ENCODE assay signal across 7 mouse cellular contexts in the genomic region with DNA sequence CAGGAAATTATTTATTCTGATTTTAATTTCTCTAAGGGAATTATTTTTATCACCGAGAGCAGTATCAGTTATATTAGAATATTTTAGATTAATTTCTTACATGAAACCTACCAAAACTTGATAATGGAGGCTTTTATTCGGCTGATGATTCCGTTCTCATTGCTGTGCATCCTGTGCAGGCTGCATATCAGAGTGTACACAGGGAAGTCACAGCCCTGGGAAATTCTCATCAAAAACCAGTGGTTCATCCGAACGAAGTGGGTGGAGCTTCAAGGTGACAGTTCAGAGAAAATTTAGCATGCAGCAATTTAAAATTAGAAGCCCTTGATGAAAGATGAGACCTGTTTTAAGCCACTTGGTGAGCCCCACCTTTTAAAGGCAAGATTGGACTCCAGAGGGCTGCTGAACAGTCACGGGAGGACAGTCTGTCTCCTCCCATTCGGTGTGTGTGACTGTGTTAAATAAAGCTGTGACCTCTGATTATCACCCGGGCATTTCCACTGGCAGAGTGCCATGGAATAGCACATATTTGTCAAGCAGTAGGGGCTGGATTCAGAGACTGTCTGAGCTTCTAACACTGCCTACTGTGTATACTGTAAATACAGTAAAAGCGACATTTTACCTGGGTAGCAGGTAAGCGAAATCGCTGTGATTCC.
DNase-seq lines count a peak whose midpoint lies in the region; ATAC-seq lines count a peak whose summit lies in the region.

No protein-coding gene starts in this region.

- H3K4me1 ChIP-seq in heart, embryonic 11.5 days (ENCODE audit: control insufficient read depth, insufficient read depth, low read length): peaks cover 30% of the 10 kb centered on the region
- H3K4me1 ChIP-seq in stomach, embryonic 16.5 days (ENCODE audit: control insufficient read depth, insufficient read depth, low read length): no peaks in the 10 kb centered on the region

- H3K9me3 ChIP-seq in heart, embryonic 11.5 days (replicated peaks; ENCODE audit: control insufficient read depth, low read length): no peaks in the 10 kb centered on the region
- H3K9me3 ChIP-seq in stomach, embryonic 16.5 days (replicated peaks; ENCODE audit: control insufficient read depth, low read length): no peaks in the 10 kb centered on the region

- no peak overlapping the region for H3K4me3 ChIP-seq in heart, embryonic 11.5 days (ENCODE audit: low read depth, low read length)
- no peak overlapping the region for H3K4me3 ChIP-seq in stomach, embryonic 16.5 days (replicated peaks; ENCODE audit: low read length)

- no peaks in the 10 kb centered on the region for H3K36me3 ChIP-seq in heart, embryonic 11.5 days (ENCODE audit: control insufficient read depth, insufficient read depth, low read length)
- H3K36me3 ChIP-seq in stomach, embryonic 16.5 days (ENCODE audit: control insufficient read depth, insufficient read depth, low read length): no peaks in the 10 kb centered on the region

- H3K4me2 ChIP-seq in heart, embryonic 11.5 days: no peak overlapping the region; the same call in 1 of the 2 replicates
- H3K4me2 ChIP-seq in stomach, embryonic 16.5 days (ENCODE audit: low read depth, low read length): no peak overlapping the region

- DNase-seq in ovary, postnatal 36 days (ENCODE audit: low spot score): peak; percentile 16
- no peak for DNase-seq in ovary, adult 18-20 months (ENCODE audit: low spot score)
- peak; percentile 53 for DNase-seq in kidney, adult 9 months
- DNase-seq in urinary bladder, postnatal 10 days (ENCODE audit: low spot score): no peak
- no peak for DNase-seq in urinary bladder, postnatal 25 days (ENCODE audit: low spot score)

- H3K27me3 ChIP-seq in heart, embryonic 11.5 days (ENCODE audit: control insufficient read depth, insufficient read depth, low read length): no peaks in the 10 kb centered on the region
- H3K27me3 ChIP-seq in stomach, embryonic 16.5 days (ENCODE audit: control insufficient read depth, insufficient read depth, low read length): no peaks in the 10 kb centered on the region

- ATAC-seq in heart, embryonic 11.5 days (replicated peaks; ENCODE audit: insufficient number of reproducible peaks, low FRiP score, low TSS enrichment): peak; percentile 88
- ATAC-seq in stomach, embryonic 16.5 days (ENCODE audit: insufficient read depth, low FRiP score): peak; percentile 50

- H3K9ac ChIP-seq in heart, embryonic 11.5 days (ENCODE audit: low read depth, low read length): no peak overlapping the region
- no peak overlapping the region for H3K9ac ChIP-seq in stomach, embryonic 16.5 days (ENCODE audit: low read length)

- peak overlapping the region; percentile 65 for H3K27ac ChIP-seq in heart, embryonic 11.5 days (ENCODE audit: low read depth, low read length)
- H3K27ac ChIP-seq in stomach, embryonic 16.5 days (ENCODE audit: low read length): no peak overlapping the region

- 45% methylated on average over 11 of the region's 11 CpGs for WGBS in heart, embryonic 11.5 days (ENCODE audit: insufficient replicate concordance)
- 57% methylated on average over 11 of the region's 11 CpGs for WGBS in stomach, embryonic 16.5 days

Comparison
In these comparisons a context has a peak if more than half of its experiments do, and no peak if none do; other contexts are left out.
1. DNase-seq: peak in ovary, postnatal 36 days (single experiment) and kidney, adult 9 months (single experiment); none in ovary, adult 18-20 months (single experiment), urinary bladder, postnatal 10 days (single experiment) and urinary bladder, postnatal 25 days (single experiment).